Mouse (Mus musculus) testis, postnatal 14 days (tissue): Measurements from ENCODE around the gene Stxbp4.

Source experiments
- DNase-seq: peaks from one replicate; pipeline ENCODE4 v3.0.0; 2021; ENCODE audit warnings: low spot score

Gene Stxbp4

GRCm38 (mm10) chr11:90464046-90464595 is 173.8 kb downstream of the Stxbp4 start:
- no peak for DNase-seq

- DNase-seq = no peak
These were observed 177.4 kb downstream of the Stxbp4 start for GRCm38 (mm10) chr11:90460458-90460857.

- DNase-seq = no peak
These were observed 185.8 kb downstream of the Stxbp4 start for GRCm38 (mm10) chr11:90452134-90452533.

GRCm38 (mm10) chr11:90451506-90451905 is 186.4 kb downstream of the Stxbp4 start:
- no peak for DNase-seq

- DNase-seq = no peak
These were observed 195.4 kb downstream of the Stxbp4 start for GRCm38 (mm10) chr11:90442462-90442861.

- DNase-seq = no peak
These were observed 197.0 kb downstream of the Stxbp4 start for GRCm38 (mm10) chr11:90440851-90441250.

- DNase-seq = no peak
These were observed 199.1 kb downstream of the Stxbp4 start for GRCm38 (mm10) chr11:90438768-90439167.
